Mouse (Mus musculus): Measurements from ENCODE around the gene Ankrd49. TPM values are rescaled to one million over a fixed set of nuclear protein-coding genes. Genes with fewer than 3 reads are reported as not detected.
A peak's percentile ranks its signal among the peaks of the same experiment; 100 is the strongest.

Ankrd49 gene
- 18.3 and 23.2 TPM in 2 replicates for polyA plus RNA-seq (2012; rRNA removed)
- polyA plus RNA-seq (2014; fragmentation: Nextera tagmentation; extraction: Ambion mirVana): 46.6 and 51.3 TPM in 2 replicates

DNA sequence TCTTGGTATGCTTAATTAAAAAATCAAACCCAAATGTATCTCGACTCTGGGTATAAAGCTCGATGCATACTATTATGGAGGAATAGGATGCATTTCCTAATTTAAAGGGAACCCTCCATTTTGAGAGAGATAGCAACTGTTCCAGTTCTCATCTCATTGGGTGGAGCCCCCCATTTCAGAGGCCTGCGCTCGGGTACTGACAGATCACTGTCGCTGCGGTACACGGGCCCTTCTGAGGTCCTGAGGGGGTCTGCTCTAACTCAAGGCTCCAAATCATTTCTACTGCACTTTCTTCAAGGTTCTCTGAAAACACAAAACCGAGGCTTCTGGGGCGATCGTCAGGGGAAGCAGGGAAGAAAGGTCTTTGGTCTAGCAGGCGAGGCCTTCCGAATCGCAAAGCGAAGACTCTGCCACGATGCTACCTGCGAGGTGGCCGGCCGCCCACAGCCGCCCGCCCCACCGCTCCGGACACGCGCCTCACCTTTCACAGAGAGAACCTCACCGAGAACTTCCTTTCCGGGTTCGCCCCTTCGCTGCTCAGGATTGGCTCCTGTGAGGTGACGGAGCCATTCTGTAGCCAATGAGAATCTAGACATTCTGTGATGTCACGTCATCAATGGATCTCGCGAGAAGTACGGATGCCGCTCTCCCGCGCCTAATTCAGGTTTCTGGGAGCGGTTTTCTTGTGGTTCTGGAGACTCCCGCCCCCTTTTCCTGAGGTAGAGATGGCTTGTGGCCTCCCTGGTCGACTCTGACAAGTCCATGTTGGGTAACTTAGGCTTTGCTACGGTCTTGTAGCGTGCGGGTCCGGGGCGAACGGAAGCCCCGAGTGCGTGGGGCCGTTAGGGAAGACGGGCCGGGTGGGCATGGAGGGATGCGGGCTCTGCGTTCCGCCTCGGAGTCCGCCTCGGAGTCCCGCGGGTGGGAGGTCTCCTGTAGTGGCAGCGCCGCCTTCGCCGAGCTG, at the start of gene Ankrd49, which contains the start of gene Mre11a:
Gene Ankrd49 (minus strand): TSS at position 818 of the 964 bp plus-strand sequence.
Gene Mre11a (plus strand): TSS at position 616 of the 964 bp plus-strand sequence.
- peaks cover 44% of the 10 kb centered on the region for H3K36me3 ChIP-seq (ENCODE audit: control insufficient read depth, insufficient read depth, low read length)
- H3K4me2 ChIP-seq (replicated peaks; ENCODE audit: low read depth, low read length, severe bottlenecking): peak within 1 kb of the TSS; percentile 80
- H3K9ac ChIP-seq (ENCODE audit: low read depth, low read length, severe bottlenecking): peak within 1 kb of the TSS; percentile 92
- DNase-seq (ENCODE audit: low spot score) (peak; percentile 98), ATAC-seq (ENCODE audit: low FRiP score, low read depth) (peak; percentile 99)
- H3K4me3 ChIP-seq (replicated peaks; ENCODE audit: low read length): peak within 1 kb of the TSS; percentile 76
- WGBS: 2% methylated on average over 62 of the region's 62 CpGs
- H3K27me3 ChIP-seq (ENCODE audit: control insufficient read depth, insufficient read depth, low read length): no peaks in the 10 kb centered on the region
- TF ChIP-seq POLR2A (IDR thresholded peaks at IDR 0.05; ENCODE audit: borderline replicate concordance, extremely low read depth, insufficient read depth, insufficient read length): peak; percentile 62; the same call in 1 of the 2 replicates
- H3K9me3 ChIP-seq (ENCODE audit: control insufficient read depth, low read length): no peaks in the 10 kb centered on the region
- H3K27ac ChIP-seq (replicated peaks; ENCODE audit: low read depth, low read length): peak within 1 kb of the TSS; percentile 97
- H3K4me1 ChIP-seq (ENCODE audit: control insufficient read depth, insufficient read depth, low read length): peaks cover 4% of the 10 kb centered on the region

DNA sequence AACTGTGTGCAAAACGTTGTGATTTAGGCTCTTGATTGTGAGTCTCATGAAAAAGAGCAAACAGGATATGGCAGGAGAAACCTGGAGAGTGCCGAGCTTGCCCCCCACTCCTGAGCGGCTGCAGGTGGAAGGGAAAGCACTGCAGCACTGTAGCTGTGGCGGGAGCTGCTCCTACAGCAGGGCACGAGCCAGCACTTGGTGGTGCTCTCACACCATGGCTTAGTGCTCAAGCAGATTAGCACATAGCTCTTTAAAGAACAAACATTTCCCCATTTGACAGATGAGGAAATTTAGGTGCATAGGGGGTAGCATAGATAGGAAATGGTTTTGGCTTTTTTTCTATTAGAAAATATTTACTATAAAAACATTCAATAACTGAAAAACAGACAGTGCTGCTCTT, 47.4 kb upstream of the Ankrd49 start:
- H3K9ac ChIP-seq (ENCODE audit: low read depth, low read length, severe bottlenecking): no peak overlapping the region
- H3K9me3 ChIP-seq (ENCODE audit: control insufficient read depth, low read length): no peaks in the 10 kb centered on the region
- no peak for TF ChIP-seq POLR2A (IDR thresholded peaks at IDR 0.05; ENCODE audit: borderline replicate concordance, extremely low read depth, insufficient read depth, insufficient read length)
- H3K4me2 ChIP-seq (replicated peaks; ENCODE audit: low read depth, low read length, severe bottlenecking): no peak overlapping the region
- DNase-seq (ENCODE audit: low spot score) (no peak), ATAC-seq (ENCODE audit: low FRiP score, low read depth) (no peak)
- H3K4me3 ChIP-seq (replicated peaks; ENCODE audit: low read length): no peak overlapping the region
- WGBS: 84% methylated on average over 5 of the region's 5 CpGs
- no peak overlapping the region for H3K27ac ChIP-seq (replicated peaks; ENCODE audit: low read depth, low read length)
- H3K36me3 ChIP-seq (ENCODE audit: control insufficient read depth, insufficient read depth, low read length): peaks cover 67% of the 10 kb centered on the region
- H3K4me1 ChIP-seq (ENCODE audit: control insufficient read depth, insufficient read depth, low read length): no peaks in the 10 kb centered on the region
- H3K27me3 ChIP-seq (ENCODE audit: control insufficient read depth, insufficient read depth, low read length): no peaks in the 10 kb centered on the region

DNA sequence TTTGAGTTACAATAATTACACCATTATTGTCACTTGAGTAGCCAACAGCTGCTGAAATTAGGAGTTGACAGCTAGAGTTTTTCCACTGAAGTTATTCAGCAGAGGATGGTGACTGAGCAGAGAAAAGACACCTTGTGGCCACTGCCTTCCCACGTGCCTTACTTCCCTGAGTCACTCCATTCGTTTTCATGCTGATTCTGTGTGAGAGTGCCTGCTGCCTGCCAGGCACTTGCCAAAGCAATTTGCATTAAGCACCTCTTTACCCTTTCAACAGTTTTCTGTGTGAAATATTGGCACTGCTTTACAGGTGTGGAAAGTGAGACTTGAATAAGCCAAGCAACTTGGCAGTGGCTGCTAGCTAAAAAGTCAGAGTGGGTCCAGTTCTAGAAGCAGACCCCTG, 43.2 kb upstream of the Ankrd49 start:
- Histone ChIP-seq H3K4me2 (replicated peaks; ENCODE audit: low read depth, low read length, severe bottlenecking) (no peak overlapping the region), H3K4me3 (replicated peaks; ENCODE audit: low read length) (no peak overlapping the region), H3K9ac (ENCODE audit: low read depth, low read length, severe bottlenecking) (no peak overlapping the region), H3K27ac (replicated peaks; ENCODE audit: low read depth, low read length) (no peak overlapping the region), H3K27me3 (ENCODE audit: control insufficient read depth, insufficient read depth, low read length) (no peaks in the 10 kb centered on the region), H3K9me3 (ENCODE audit: control insufficient read depth, low read length) (no peaks in the 10 kb centered on the region), H3K36me3 (ENCODE audit: control insufficient read depth, insufficient read depth, low read length) (peaks cover 44% of the 10 kb centered on the region), H3K4me1 (ENCODE audit: control insufficient read depth, insufficient read depth, low read length) (no peaks in the 10 kb centered on the region)
- DNase-seq (ENCODE audit: low spot score) (no peak), ATAC-seq (ENCODE audit: low FRiP score, low read depth) (no peak)
- 57% methylated on average over 2 of the region's 2 CpGs for WGBS
- TF ChIP-seq POLR2A (IDR thresholded peaks at IDR 0.05; ENCODE audit: borderline replicate concordance, extremely low read depth, insufficient read depth, insufficient read length): no peak

DNA sequence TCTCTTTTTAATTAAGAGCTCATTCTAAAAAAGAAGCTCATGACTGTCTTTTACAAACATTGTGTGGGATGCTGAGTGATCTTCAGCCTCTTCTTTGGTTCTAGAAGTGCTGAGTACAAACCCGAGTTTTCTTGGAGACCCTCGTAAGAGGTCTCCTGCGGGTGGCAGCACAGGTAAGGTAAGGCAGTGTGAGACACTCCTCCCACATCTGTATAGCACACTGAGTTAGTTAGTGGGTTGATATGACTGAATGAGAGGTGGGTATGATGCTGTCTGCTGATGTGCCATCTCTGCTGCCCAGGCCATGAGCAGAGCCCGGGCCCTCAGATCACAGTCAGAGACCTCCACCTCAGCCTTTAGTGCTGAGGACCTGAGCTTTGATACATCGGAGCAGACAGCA, 40.2 kb upstream of the Ankrd49 start:
- H3K36me3 ChIP-seq (ENCODE audit: control insufficient read depth, insufficient read depth, low read length): peaks cover 38% of the 10 kb centered on the region
- H3K4me2 ChIP-seq (replicated peaks; ENCODE audit: low read depth, low read length, severe bottlenecking): no peak overlapping the region
- no peaks in the 10 kb centered on the region for H3K4me1 ChIP-seq (ENCODE audit: control insufficient read depth, insufficient read depth, low read length)
- no peak overlapping the region for H3K4me3 ChIP-seq (replicated peaks; ENCODE audit: low read length)
- no peak overlapping the region for H3K9ac ChIP-seq (ENCODE audit: low read depth, low read length, severe bottlenecking)
- DNase-seq (ENCODE audit: low spot score) (no peak), ATAC-seq (ENCODE audit: low FRiP score, low read depth) (no peak)
- H3K9me3 ChIP-seq (ENCODE audit: control insufficient read depth, low read length): no peaks in the 10 kb centered on the region
- no peak for TF ChIP-seq POLR2A (IDR thresholded peaks at IDR 0.05; ENCODE audit: borderline replicate concordance, extremely low read depth, insufficient read depth, insufficient read length)
- no peaks in the 10 kb centered on the region for H3K27me3 ChIP-seq (ENCODE audit: control insufficient read depth, insufficient read depth, low read length)
- no peak overlapping the region for H3K27ac ChIP-seq (replicated peaks; ENCODE audit: low read depth, low read length)
- WGBS: 88% methylated on average over 5 of the region's 5 CpGs

DNA sequence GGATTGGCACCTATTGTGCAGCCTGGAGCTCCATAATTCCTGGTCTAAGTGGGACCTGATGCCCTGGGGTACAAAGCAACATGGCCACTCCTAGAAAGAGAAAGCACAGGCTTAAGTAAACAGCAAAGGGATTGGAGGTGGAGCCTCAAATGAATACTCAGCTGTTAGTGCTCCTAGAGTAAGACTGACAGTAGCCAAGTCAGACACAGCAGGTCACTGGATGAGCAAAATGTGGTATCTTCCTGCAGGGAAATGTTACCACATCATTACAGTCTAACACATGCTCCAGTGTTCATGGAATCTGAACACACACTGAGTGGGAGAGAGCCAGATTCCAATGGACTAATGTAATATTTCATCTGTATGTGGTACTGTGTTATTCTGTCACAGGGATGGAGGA, 36.7 kb upstream of the Ankrd49 start:
- DNase-seq (ENCODE audit: low spot score) (no peak), ATAC-seq (ENCODE audit: low FRiP score, low read depth) (no peak)
- no peaks in the 10 kb centered on the region for H3K27me3 ChIP-seq (ENCODE audit: control insufficient read depth, insufficient read depth, low read length)
- H3K4me3 ChIP-seq (replicated peaks; ENCODE audit: low read length): no peak overlapping the region
- no peaks in the 10 kb centered on the region for H3K4me1 ChIP-seq (ENCODE audit: control insufficient read depth, insufficient read depth, low read length)
- peaks cover 46% of the 10 kb centered on the region for H3K36me3 ChIP-seq (ENCODE audit: control insufficient read depth, insufficient read depth, low read length)
- no peak overlapping the region for H3K4me2 ChIP-seq (replicated peaks; ENCODE audit: low read depth, low read length, severe bottlenecking)
- no peak overlapping the region for H3K9ac ChIP-seq (ENCODE audit: low read depth, low read length, severe bottlenecking)
- no peaks in the 10 kb centered on the region for H3K9me3 ChIP-seq (ENCODE audit: control insufficient read depth, low read length)
- TF ChIP-seq POLR2A (IDR thresholded peaks at IDR 0.05; ENCODE audit: borderline replicate concordance, extremely low read depth, insufficient read depth, insufficient read length): no peak
- H3K27ac ChIP-seq (replicated peaks; ENCODE audit: low read depth, low read length): no peak overlapping the region
